Mouse (Mus musculus): ENCODE results near the gene Olfr1369-ps1. TPM values are rescaled to one million over a fixed set of nuclear protein-coding genes. Genes with fewer than 3 reads are reported as not detected.

Gene Olfr1369-ps1
- polyA plus RNA-seq, 1 experiment = not detected

DNA sequence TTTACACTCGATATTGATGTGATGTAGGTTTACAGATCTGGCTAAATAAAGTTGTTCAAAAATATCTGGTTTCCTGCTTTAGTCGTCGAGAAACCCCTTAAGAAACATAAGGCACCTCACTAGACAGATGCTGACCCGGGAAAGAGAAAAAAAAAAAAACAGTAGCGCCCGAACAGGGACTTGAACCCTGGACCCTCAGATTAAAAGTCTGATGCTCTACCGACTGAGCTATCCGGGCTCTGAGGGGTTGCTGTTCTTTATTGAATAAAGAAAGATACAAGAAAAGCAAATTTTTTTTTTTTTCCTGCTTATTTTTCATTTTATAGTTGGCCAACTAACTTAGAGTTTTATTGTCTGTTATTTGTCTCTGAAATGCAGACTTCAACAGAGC lies 56.6 kb downstream of the Olfr1369-ps1 start:
- no peak for DNase-seq (ENCODE audit: low read depth, low spot score)
- WGBS = under 1% methylated on average over 8 of the region's 8 CpGs

DNA sequence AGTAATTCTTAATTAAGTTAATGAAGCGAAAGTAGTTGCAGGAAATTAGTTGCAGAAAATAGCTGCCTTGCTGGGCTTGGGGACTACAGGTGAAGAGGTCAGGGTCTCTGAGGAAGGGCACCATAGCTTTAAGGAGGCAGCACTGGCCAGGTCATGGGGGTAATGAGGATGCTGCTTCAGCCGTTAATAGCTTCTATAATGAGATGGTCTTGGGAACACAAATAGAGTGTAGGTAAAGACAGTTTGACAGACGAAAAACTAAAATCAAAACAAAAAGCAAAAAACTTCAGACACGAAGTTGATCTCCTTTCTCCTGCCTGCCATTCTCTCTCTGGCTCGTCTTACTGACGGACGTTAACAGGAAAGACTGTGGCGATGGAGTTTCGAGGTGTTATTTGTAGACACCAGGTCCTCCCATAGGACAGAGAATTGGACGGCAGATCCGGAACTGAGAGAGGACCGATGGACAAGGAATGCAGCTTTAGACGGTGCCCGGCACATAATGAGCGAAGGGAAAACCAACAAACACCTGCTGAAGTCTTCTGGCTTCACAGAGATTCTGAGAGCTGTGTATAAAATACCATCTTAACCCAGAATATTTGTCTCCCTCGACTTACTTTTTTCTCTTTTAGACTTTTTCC lies 57.2 kb downstream of the Olfr1369-ps1 start:
- no peak for DNase-seq (ENCODE audit: low read depth, low spot score)
- under 1% methylated on average over 16 of the region's 16 CpGs for WGBS

Other genes starting within 250 kb of the Olfr1369-ps1 start
- gene Olfr1370, start 36.5 kb upstream of the Olfr1369-ps1 start, polyA plus RNA-seq (2012; rRNA removed) = not detected in 2 replicates
- not detected in 2 replicates for gene Olfr263, start 18.2 kb downstream of the Olfr1369-ps1 start, polyA plus RNA-seq (2012; rRNA removed)
- gene Olfr1368, start 34.4 kb downstream of the Olfr1369-ps1 start, polyA plus RNA-seq (2012; rRNA removed) = not detected in 2 replicates
- 31.7 and 33.0 TPM in 2 replicates for gene Trim27, start 68.0 kb downstream of the Olfr1369-ps1 start, polyA plus RNA-seq (2012; rRNA removed)
- 0.53 and 1.4 TPM in 2 replicates for gene Gpx5, start 181.2 kb downstream of the Olfr1369-ps1 start, polyA plus RNA-seq (2012; rRNA removed)
- gene Gpx6, start 200.6 kb downstream of the Olfr1369-ps1 start, polyA plus RNA-seq (2012; rRNA removed) = not detected in 2 replicates
- gene Olfr1367, start 235.4 kb downstream of the Olfr1369-ps1 start, polyA plus RNA-seq (2012; rRNA removed) = not detected in 2 replicates